Mouse (Mus musculus): ENCODE measurements around the gene Itgb7.

GRCm38 (mm10) chr15:102192271-102192812 lies 39.4 kb downstream of the Itgb7 start:
- TF ChIP-seq CTCF (IDR thresholded peaks at IDR 0.05; ENCODE audit: low read depth) (no peak), EP300 (IDR thresholded peaks at IDR 0.05; ENCODE audit: low read depth) (no peak)
